7 mouse cellular contexts compared by ENCODE assay signal in the genomic region with DNA sequence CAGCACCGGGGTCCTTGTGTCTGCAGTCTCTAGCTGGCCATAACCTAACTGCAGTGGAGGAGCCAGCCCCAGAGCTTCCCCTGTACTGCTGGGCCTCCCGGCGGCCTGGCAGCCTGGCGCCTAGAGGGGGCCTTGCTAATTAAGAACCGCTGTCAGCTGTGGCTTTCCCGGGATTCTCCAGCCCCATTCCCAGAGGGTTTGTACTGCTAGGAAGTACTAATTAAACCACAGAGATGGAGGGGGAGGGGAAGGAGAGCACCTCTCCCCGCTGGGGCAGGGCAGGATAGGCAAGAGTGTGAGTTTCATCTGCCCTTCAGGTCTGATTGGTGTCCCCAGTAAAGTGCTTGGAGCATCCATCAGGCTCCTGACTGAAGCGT. TPM values are rescaled to one million over a fixed set of nuclear protein-coding genes. Genes with fewer than 3 reads are reported as not detected.
DNase-seq lines count a peak whose midpoint lies in the region; ATAC-seq lines count a peak whose summit lies in the region.

No protein-coding gene starts in this region.

- H3K27ac ChIP-seq in neural tube, embryonic 11.5 days (ENCODE audit: low read depth, low read length): peak overlapping the region; percentile 67
- H3K27ac ChIP-seq in forebrain, embryonic 10.5 days: peak overlapping the region; percentile 80
- H3K27ac ChIP-seq in limb, embryonic 15.5 days: peak overlapping the region; percentile 72
- H3K27ac ChIP-seq in stomach, embryonic 16.5 days (ENCODE audit: low read length): peak overlapping the region; percentile 85

- DNase-seq in neural tube, embryonic 11.5 days (ENCODE audit: low spot score): peak; percentile 69
- DNase-seq in neural tube, embryonic 10.5 days (ENCODE audit: extremely low spot score, low spot score): no peak
- peak; percentile 64 for DNase-seq in forebrain, embryonic 10.5 days (ENCODE audit: extremely low spot score, low spot score)
- DNase-seq in layer of hippocampus, adult 18-20 months (ENCODE audit: low spot score in 2 of 2): no peak
- no peak for DNase-seq in layer of hippocampus, postnatal 36 days

- WGBS in neural tube, embryonic 11.5 days: 18% methylated on average over 8 of the region's 8 CpGs
- WGBS in forebrain, embryonic 10.5 days: 7% methylated on average over 8 of the region's 8 CpGs
- WGBS in limb, embryonic 15.5 days: 8% methylated on average over 8 of the region's 8 CpGs
- 34% methylated on average over 8 of the region's 8 CpGs for WGBS in stomach, embryonic 16.5 days

- ATAC-seq in neural tube, embryonic 11.5 days (ENCODE audit: insufficient read depth, low FRiP score, low TSS enrichment): no peak
- no peak; the same call in 1 of the 2 replicates for ATAC-seq in limb, embryonic 15.5 days (ENCODE audit: insufficient number of reproducible peaks, low FRiP score, low TSS enrichment, low read depth)
- peak; percentile 8; the same call in 1 of the 2 replicates for ATAC-seq in stomach, embryonic 16.5 days (ENCODE audit: insufficient read depth, low FRiP score)

- peaks cover 24% of the 10 kb centered on the region for H3K36me3 ChIP-seq in neural tube, embryonic 11.5 days (ENCODE audit: control insufficient read depth, insufficient read depth, low read length)
- peaks cover 55% of the 10 kb centered on the region for H3K36me3 ChIP-seq in forebrain, embryonic 10.5 days (replicated peaks)
- H3K36me3 ChIP-seq in limb, embryonic 15.5 days: peaks cover 21% of the 10 kb centered on the region
- peaks cover 21% of the 10 kb centered on the region for H3K36me3 ChIP-seq in stomach, embryonic 16.5 days (ENCODE audit: control insufficient read depth, insufficient read depth, low read length)

- no peak overlapping the region for H3K4me2 ChIP-seq in neural tube, embryonic 11.5 days (ENCODE audit: low read depth)
- H3K4me2 ChIP-seq in limb, embryonic 15.5 days: no peak overlapping the region
- H3K4me2 ChIP-seq in stomach, embryonic 16.5 days (ENCODE audit: low read depth, low read length): no peak overlapping the region; the same call in 1 of the 2 replicates

- no peak overlapping the region for H3K9ac ChIP-seq in neural tube, embryonic 11.5 days (ENCODE audit: low read length)
- no peak overlapping the region for H3K9ac ChIP-seq in limb, embryonic 15.5 days
- H3K9ac ChIP-seq in stomach, embryonic 16.5 days (ENCODE audit: low read length): peak overlapping the region; percentile 53; the same call in 1 of the 2 replicates

- H3K27me3 ChIP-seq in neural tube, embryonic 11.5 days (ENCODE audit: control insufficient read depth, insufficient read depth, low read length): no peaks in the 10 kb centered on the region
- peaks cover 19% of the 10 kb centered on the region for H3K27me3 ChIP-seq in forebrain, embryonic 10.5 days (ENCODE audit: poor library complexity, severe bottlenecking)
- H3K27me3 ChIP-seq in limb, embryonic 15.5 days: no peaks in the 10 kb centered on the region
- no peaks in the 10 kb centered on the region for H3K27me3 ChIP-seq in stomach, embryonic 16.5 days (ENCODE audit: control insufficient read depth, insufficient read depth, low read length)

- H3K4me1 ChIP-seq in neural tube, embryonic 11.5 days (ENCODE audit: control insufficient read depth, insufficient read depth, low read length): peaks cover 70% of the 10 kb centered on the region
- peaks cover 92% of the 10 kb centered on the region for H3K4me1 ChIP-seq in forebrain, embryonic 10.5 days
- H3K4me1 ChIP-seq in limb, embryonic 15.5 days: peaks cover 69% of the 10 kb centered on the region
- peaks cover 33% of the 10 kb centered on the region for H3K4me1 ChIP-seq in stomach, embryonic 16.5 days (ENCODE audit: control insufficient read depth, insufficient read depth, low read length)

- no peaks in the 10 kb centered on the region for H3K9me3 ChIP-seq in neural tube, embryonic 11.5 days (ENCODE audit: control insufficient read depth, low read length)
- H3K9me3 ChIP-seq in forebrain, embryonic 10.5 days: peaks cover 5% of the 10 kb centered on the region; the same call in 1 of the 2 replicates
- H3K9me3 ChIP-seq in limb, embryonic 15.5 days: no peaks in the 10 kb centered on the region
- H3K9me3 ChIP-seq in stomach, embryonic 16.5 days (replicated peaks; ENCODE audit: control insufficient read depth, low read length): no peaks in the 10 kb centered on the region

- H3K4me3 ChIP-seq in neural tube, embryonic 11.5 days (ENCODE audit: low read depth, low read length): no peak overlapping the region
- H3K4me3 ChIP-seq in forebrain, embryonic 10.5 days: peak overlapping the region; percentile 24; the same call in 1 of the 2 replicates
- no peak overlapping the region for H3K4me3 ChIP-seq in limb, embryonic 15.5 days
- H3K4me3 ChIP-seq in stomach, embryonic 16.5 days (replicated peaks; ENCODE audit: low read length): no peak overlapping the region

RNA-seq across cellular contexts. Expression of a gene that starts 25.8 kb away (rescaled TPM):
- polyA plus RNA-seq in neural tube, embryonic 11.5 days (2014; fragmentation: Nextera tagmentation; extraction: Ambion mirVana): 101 and 109 TPM in 2 replicates
- polyA plus RNA-seq in forebrain, embryonic 10.5 days (2016; fragmentation: Nextera tagmentation; extraction: Ambion mirVana): 154 and 158 TPM in 2 replicates
- 81.4 and 85.2 TPM in 2 replicates for polyA plus RNA-seq in limb, embryonic 15.5 days (2015; fragmentation: Nextera tagmentation; extraction: Ambion mirVana)
- 76.4 and 76.5 TPM in 2 replicates for polyA plus RNA-seq in stomach, embryonic 16.5 days (2015; fragmentation: Nextera tagmentation; extraction: Ambion mirVana)
- 1 to 10 TPM; 3.5 to 4.2 TPM for total RNA-seq in layer of hippocampus, adult 18-20 months (2021)
- total RNA-seq in layer of hippocampus, postnatal 36 days (2021): 1 to 10 TPM; 4.8 to 5.5 TPM

Comparison
In these comparisons a context has a peak if more than half of its experiments do, and no peak if none do; other contexts are left out.
1. DNase-seq: peak in neural tube, embryonic 11.5 days (single experiment) and forebrain, embryonic 10.5 days (single experiment); none in neural tube, embryonic 10.5 days (single experiment), layer of hippocampus, adult 18-20 months (0 of 2) and layer of hippocampus, postnatal 36 days (0 of 2).
2. Peak in every context shown above with its lines, with median percentiles within 50 percentile points of each other: H3K27ac ChIP-seq.